Mouse (Mus musculus): ENCODE measurements around the gene Zfp275. TPM values are rescaled to one million over a fixed set of nuclear protein-coding genes. Genes with fewer than 3 reads are reported as not detected.
"Not testable (repeated sequence)": the region's sequence is repeated elsewhere in the genome, so short reads cannot be mapped to it uniquely, and the experiment has no call there.

Zfp275 gene
- polyA plus RNA-seq, 1 experiment, result 42.6 TPM

DNA sequence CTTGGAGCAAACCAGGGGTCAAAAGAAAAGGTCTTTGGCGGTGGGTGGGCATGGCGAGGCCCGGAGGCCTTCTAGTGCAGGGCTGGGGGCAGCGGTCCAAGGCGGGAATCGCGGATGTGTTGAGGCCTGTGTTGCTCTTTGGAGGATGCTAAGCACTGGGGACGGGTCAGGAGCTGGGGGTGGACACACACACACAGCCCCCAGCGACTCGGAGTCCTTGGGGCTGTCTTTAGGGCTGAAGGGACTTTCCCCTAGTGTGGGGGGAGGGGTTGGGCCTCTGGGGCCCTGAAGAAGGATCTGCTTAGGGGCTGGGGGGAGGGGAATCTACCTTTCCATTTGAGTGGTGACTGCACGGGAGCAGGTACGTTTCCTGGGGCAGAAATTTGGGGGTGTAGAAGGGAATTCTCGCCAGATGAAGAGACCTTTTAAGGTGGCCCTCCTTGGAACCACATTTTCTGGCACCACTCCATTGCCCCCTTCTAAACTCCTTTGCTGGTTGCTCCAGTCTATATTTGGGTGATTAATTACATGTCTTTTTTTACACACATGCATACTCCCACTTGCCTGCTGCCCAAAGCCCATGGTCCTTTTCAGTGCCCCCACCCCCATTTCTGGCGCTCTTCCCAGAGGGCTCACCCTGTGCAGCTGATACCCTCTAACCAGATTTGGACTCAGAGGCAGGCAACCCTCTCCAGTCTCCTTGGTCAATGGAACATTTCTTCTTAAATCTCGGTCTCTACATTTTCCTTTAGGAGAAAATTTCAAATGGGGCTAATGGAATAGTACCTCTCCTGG lies 717 bp downstream of the Zfp275 start:
- 0 out of 2 replicates have a peak overlapping the region, but pooled peaks have one; percentile 4 for H3K27ac ChIP-seq (ENCODE audit: insufficient read depth, low read length)
- H3K4me1 ChIP-seq (ENCODE audit: control insufficient read depth, insufficient read depth, low read length), result no peaks in the 10 kb centered on the region
- H3K4me3 ChIP-seq (ENCODE audit: insufficient read depth, low read length), result peak overlapping the region; percentile 77
- TF ChIP-seq POLR2A (IDR thresholded peaks at IDR 0.05; ENCODE audit: low read depth, low read length), result no peak
- no peak for TF ChIP-seq CTCF (IDR thresholded peaks at IDR 0.05; ENCODE audit: borderline replicate concordance, insufficient read depth, low read length)

DNA sequence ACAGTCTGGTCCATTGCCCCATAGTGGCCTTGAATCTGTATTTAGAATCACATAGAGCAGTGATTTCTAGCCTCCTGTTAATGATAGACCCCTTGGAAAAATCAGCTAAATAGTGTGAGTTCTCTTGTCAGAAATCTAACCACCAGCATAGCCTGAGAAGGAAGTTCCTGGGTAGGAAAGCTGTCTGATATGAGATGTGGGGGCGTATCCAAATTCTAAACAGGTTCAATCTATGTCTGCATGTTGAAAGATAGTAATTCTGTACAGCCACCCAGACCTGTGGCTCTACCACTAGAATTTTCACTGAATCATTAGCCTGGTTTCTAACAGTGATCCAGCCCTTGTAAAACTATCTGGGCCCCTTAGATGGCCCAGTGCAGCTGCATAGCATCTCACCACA lies 1.4 kb downstream of the Zfp275 start:
- TF ChIP-seq POLR2A (IDR thresholded peaks at IDR 0.05; ENCODE audit: low read depth, low read length) (no peak), CTCF (IDR thresholded peaks at IDR 0.05; ENCODE audit: borderline replicate concordance, insufficient read depth, low read length) (no peak)
- H3K4me1 ChIP-seq (ENCODE audit: control insufficient read depth, insufficient read depth, low read length), result no peaks in the 10 kb centered on the region
- no peak overlapping the region for H3K27ac ChIP-seq (ENCODE audit: insufficient read depth, low read length)
- peak overlapping the region; percentile 77; the same call in 1 of the 2 replicates for H3K4me3 ChIP-seq (ENCODE audit: insufficient read depth, low read length)

DNA sequence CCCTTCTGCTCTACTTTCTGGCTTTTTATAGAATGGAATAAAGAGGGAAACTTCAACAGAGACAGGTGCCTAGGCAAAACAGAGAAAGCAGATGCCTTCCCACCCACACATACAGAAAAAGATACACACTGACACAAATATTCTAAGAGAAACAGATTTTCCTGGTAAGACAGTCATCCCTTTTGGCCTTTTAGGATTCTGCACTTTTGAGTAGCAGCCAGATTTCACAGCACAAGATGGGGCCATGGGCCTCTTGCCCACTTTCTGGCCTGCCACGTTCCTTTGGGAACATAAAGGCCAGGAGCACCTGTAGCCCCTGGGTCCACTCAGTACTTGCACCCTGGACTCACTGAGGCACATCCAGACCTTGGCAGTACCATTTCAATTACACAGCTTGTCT lies 1.9 kb downstream of the Zfp275 start:
- Histone ChIP-seq H3K4me3 (ENCODE audit: insufficient read depth, low read length) (no peak overlapping the region), H3K27ac (ENCODE audit: insufficient read depth, low read length) (no peak overlapping the region), H3K4me1 (ENCODE audit: control insufficient read depth, insufficient read depth, low read length) (no peaks in the 10 kb centered on the region)
- TF ChIP-seq CTCF (IDR thresholded peaks at IDR 0.05; ENCODE audit: borderline replicate concordance, insufficient read depth, low read length) (no peak), POLR2A (IDR thresholded peaks at IDR 0.05; ENCODE audit: low read depth, low read length) (no peak)

DNA sequence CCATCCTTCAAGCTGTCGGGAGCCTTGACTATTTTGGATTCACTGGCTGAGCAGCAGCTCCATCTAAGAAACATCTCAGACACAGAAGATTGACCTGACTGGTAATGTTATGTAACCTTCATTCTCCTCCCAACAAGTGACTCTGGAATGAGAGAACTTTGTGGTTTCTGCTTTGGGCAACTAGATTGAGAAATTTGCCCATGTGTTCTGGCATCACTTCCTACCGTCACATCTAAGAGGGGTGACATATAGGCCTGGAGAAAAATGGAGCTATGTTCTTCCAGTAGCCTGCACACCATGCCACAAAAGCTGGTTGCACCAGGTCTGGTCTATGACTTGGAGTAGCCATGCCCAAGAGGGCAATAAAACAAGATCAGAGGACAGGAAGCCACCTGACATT lies 13.7 kb downstream of the Zfp275 start:
- Histone ChIP-seq H3K4me3 (ENCODE audit: insufficient read depth, low read length) (no peak overlapping the region), H3K27ac (ENCODE audit: insufficient read depth, low read length) (no peak overlapping the region), H3K4me1 (ENCODE audit: control insufficient read depth, insufficient read depth, low read length) (no peaks in the 10 kb centered on the region)
- TF ChIP-seq CTCF (IDR thresholded peaks at IDR 0.05; ENCODE audit: borderline replicate concordance, insufficient read depth, low read length) (no peak), POLR2A (IDR thresholded peaks at IDR 0.05; ENCODE audit: low read depth, low read length) (no peak)

DNA sequence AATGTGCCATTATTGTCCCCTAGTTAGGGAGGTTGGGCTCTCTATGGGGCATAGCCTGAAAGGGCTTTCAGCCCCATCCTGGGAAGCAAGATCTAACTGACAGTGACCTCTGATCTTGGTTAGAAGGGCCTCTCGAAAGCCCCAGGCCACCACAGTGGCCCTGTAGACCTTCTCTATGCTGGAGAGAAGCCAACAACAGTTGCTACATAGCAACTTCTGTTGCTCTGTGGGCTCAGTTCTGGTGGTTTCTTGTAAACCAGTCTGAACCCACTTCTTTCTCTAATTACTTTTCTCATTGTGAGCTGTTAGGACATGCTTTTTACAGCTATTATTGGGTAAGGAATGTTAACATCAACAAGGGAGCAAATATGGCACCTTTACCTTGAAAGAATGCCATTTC lies 14.3 kb downstream of the Zfp275 start:
- Histone ChIP-seq H3K27ac (ENCODE audit: insufficient read depth, low read length) (no peak overlapping the region), H3K4me1 (ENCODE audit: control insufficient read depth, insufficient read depth, low read length) (no peaks in the 10 kb centered on the region), H3K4me3 (ENCODE audit: insufficient read depth, low read length) (no peak overlapping the region)
- no peak for TF ChIP-seq POLR2A (IDR thresholded peaks at IDR 0.05; ENCODE audit: low read depth, low read length)
- TF ChIP-seq CTCF (IDR thresholded peaks at IDR 0.05; ENCODE audit: borderline replicate concordance, insufficient read depth, low read length), result no peak

DNA sequence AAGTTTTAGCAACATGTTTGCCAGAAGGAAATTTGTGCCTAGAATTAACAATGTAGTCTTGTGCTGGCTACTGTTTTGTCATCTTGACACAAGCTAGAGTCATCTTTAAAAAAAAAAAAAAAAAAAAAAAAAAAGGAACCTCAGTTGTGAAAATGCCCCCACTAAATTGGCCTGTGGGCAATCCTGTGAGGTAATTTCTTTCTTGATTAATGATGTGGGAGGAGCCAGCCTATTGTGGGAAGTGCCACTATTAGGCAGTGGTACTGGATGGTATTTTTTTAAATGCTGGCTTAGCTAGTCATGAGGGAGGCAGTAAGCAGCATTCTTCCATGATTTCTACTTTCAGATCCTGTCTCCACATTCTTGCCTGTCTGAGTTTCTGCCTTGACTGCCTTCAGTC lies 20.9 kb downstream of the Zfp275 start:
- H3K27ac ChIP-seq (ENCODE audit: insufficient read depth, low read length), result no peak overlapping the region
- H3K4me3 ChIP-seq (ENCODE audit: insufficient read depth, low read length), result no peak overlapping the region
- H3K4me1 ChIP-seq (ENCODE audit: control insufficient read depth, insufficient read depth, low read length), result no peaks in the 10 kb centered on the region
- TF ChIP-seq POLR2A (IDR thresholded peaks at IDR 0.05; ENCODE audit: low read depth, low read length) (no peak), CTCF (IDR thresholded peaks at IDR 0.05; ENCODE audit: borderline replicate concordance, insufficient read depth, low read length) (no peak)

DNA sequence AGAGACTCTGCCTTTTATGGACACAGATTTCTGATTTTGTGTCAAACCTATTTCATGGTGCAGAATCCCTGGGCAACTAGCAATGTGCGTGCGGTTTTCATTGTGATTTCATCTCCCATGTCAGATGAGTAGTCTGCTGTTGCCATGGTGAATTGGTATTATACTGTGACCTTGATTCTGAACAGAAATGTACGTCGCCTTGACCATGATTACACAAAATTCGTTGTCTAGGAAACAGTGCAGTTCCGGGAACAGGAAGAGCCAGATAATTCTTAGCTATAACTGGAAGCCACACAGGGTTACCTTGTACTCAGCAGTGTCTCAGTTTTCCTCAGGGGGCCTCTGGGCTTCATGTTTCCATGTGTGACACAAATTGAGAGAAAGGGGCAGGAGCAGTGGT lies 42.0 kb downstream of the Zfp275 start:
- no peak overlapping the region for H3K4me3 ChIP-seq (ENCODE audit: insufficient read depth, low read length)
- no peaks in the 10 kb centered on the region for H3K4me1 ChIP-seq (ENCODE audit: control insufficient read depth, insufficient read depth, low read length)
- TF ChIP-seq POLR2A (IDR thresholded peaks at IDR 0.05; ENCODE audit: low read depth, low read length), result no peak
- no peak for TF ChIP-seq CTCF (IDR thresholded peaks at IDR 0.05; ENCODE audit: borderline replicate concordance, insufficient read depth, low read length)
- H3K27ac ChIP-seq (ENCODE audit: insufficient read depth, low read length), result no peak overlapping the region

GRCm38 (mm10) chrX:73384924-73385323 lies 42.5 kb downstream of the Zfp275 start:
- H3K4me3 ChIP-seq (ENCODE audit: insufficient read depth, low read length), result no peak overlapping the region
- H3K27ac ChIP-seq (ENCODE audit: insufficient read depth, low read length), result no peak overlapping the region
- TF ChIP-seq POLR2A (IDR thresholded peaks at IDR 0.05; ENCODE audit: low read depth, low read length) (no peak), CTCF (IDR thresholded peaks at IDR 0.05; ENCODE audit: borderline replicate concordance, insufficient read depth, low read length) (no peak)
- H3K4me1 ChIP-seq (ENCODE audit: control insufficient read depth, insufficient read depth, low read length), result no peaks in the 10 kb centered on the region

DNA sequence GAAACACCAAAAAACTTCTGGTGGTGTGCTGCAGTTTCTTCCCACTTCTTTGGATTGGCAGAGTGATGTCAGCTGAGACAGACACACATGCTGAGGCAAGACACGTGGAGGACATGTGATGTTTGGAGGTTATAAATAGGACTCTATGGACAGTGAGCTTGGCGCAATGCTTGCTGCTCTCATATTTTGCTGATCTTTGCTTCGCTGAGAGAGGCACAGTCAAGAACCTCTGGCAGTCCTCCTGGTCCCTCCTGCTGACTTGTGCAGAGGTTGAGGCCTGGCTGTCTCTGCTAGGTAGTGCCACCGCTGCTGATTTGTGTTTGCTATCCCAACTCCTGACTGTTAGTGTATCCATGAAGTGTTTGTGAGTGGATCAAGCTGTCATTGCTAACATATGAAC lies 49.1 kb downstream of the Zfp275 start:
- no peak overlapping the region for H3K27ac ChIP-seq (ENCODE audit: insufficient read depth, low read length)
- TF ChIP-seq POLR2A (IDR thresholded peaks at IDR 0.05; ENCODE audit: low read depth, low read length) (no peak), CTCF (IDR thresholded peaks at IDR 0.05; ENCODE audit: borderline replicate concordance, insufficient read depth, low read length) (no peak)
- H3K4me1 ChIP-seq (ENCODE audit: control insufficient read depth, insufficient read depth, low read length), result no peaks in the 10 kb centered on the region
- no peak overlapping the region for H3K4me3 ChIP-seq (ENCODE audit: insufficient read depth, low read length)

- Histone ChIP-seq H3K4me1 (ENCODE audit: control insufficient read depth, insufficient read depth, low read length) (no peaks in the 10 kb centered on the region), H3K27ac (ENCODE audit: insufficient read depth, low read length) (no peak overlapping the region), H3K4me3 (ENCODE audit: insufficient read depth, low read length) (no peak overlapping the region)
- no peak for TF ChIP-seq CTCF (IDR thresholded peaks at IDR 0.05; ENCODE audit: borderline replicate concordance, insufficient read depth, low read length)
- TF ChIP-seq POLR2A (IDR thresholded peaks at IDR 0.05; ENCODE audit: low read depth, low read length), result no peak
Measured at GRCm38 (mm10) chrX:73396446-73396845, 54.0 kb downstream of the Zfp275 start.

DNA sequence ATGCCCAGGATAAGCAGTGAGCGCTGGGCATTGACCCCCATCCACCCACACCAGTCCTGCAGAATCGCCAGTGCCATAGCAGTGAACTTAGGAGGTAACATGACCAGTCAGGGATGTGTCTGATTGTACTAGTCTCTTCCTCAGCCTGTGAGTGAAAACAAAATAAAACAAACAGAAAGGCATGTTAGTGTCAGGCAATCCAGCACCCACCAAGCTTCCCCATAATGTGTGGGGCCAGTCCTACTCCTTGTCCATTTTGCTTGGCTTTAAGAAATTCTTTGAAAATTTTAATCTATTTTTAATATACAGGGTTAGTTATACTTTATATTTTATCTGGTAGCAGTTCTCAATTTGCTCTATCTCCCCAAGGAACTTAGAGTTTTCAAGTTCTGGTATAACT lies 56.2 kb downstream of the Zfp275 start, which contains the start of gene Gm18336:
Gene Gm18336 (minus strand): TSS at position 101 of the 400 bp plus-strand sequence.
- H3K4me3 ChIP-seq (ENCODE audit: insufficient read depth, low read length); H3K4me1 ChIP-seq (ENCODE audit: control insufficient read depth, insufficient read depth, low read length); H3K27ac ChIP-seq (ENCODE audit: insufficient read depth, low read length): not testable (repeated sequence)
